In genomic region chr9:59940913-59941884, GRCm38 (mm10) we compare ENCODE assay signal across 17 mouse cellular contexts. TPM values are rescaled to one million over a fixed set of nuclear protein-coding genes. Genes with fewer than 3 reads are reported as not detected.
DNase-seq lines count a peak whose midpoint lies in the region; ATAC-seq and TF ChIP-seq lines count a peak whose summit lies in the region.
"Had no signal": no experiment of that assay in that cellular context is flagged by ENCODE, and none has a peak within 500 bp of the region (broad histone marks: within the 10 kb centered on the region; RNA-seq: fewer than 3 reads in every experiment).

No protein-coding gene starts in this region.

- no peak for ATAC-seq in midbrain, embryonic 11.5 days (ENCODE audit: low FRiP score)
- no peak for ATAC-seq in midbrain, embryonic 13.5 days
- ATAC-seq in intestine, embryonic 14.5 days (replicated peaks; ENCODE audit: low FRiP score, low TSS enrichment, low read depth) = no peak
- ATAC-seq: midbrain, embryonic 15.5 days had no signal

- WGBS in midbrain, embryonic 11.5 days = 90% methylated on average over 10 of the region's 12 CpGs
- WGBS in midbrain, embryonic 13.5 days = 87% methylated on average over 10 of the region's 12 CpGs
- 69% methylated on average over 11 of the region's 12 CpGs for WGBS in intestine, embryonic 14.5 days
- WGBS in small intestine, adult 2 months = 15% methylated on average over 12 of the region's 12 CpGs

- no peak overlapping the region for H3K9ac ChIP-seq in midbrain, embryonic 11.5 days (ENCODE audit: low read length)
- no peak overlapping the region for H3K9ac ChIP-seq in midbrain, embryonic 13.5 days (replicated peaks)
- no peak overlapping the region for H3K9ac ChIP-seq in intestine, embryonic 14.5 days (ENCODE audit: low read length)
- H3K9ac ChIP-seq: hindbrain, embryonic 15.5 days; liver, embryonic 15.5 days; midbrain, embryonic 15.5 days had no signal

- H3K4me2 ChIP-seq in midbrain, embryonic 11.5 days = no peak overlapping the region
- H3K4me2 ChIP-seq in midbrain, embryonic 13.5 days (replicated peaks) = no peak overlapping the region
- H3K4me2 ChIP-seq in intestine, embryonic 14.5 days (ENCODE audit: low read length) = no peak overlapping the region
- H3K4me2 ChIP-seq: hindbrain, embryonic 15.5 days; liver, embryonic 15.5 days; midbrain, embryonic 15.5 days had no signal

- H3K27me3 ChIP-seq in midbrain, embryonic 11.5 days (ENCODE audit: control insufficient read depth, insufficient read depth, low read length) = no peaks in the 10 kb centered on the region
- H3K27me3 ChIP-seq in midbrain, embryonic 13.5 days = no peaks in the 10 kb centered on the region
- no peaks in the 10 kb centered on the region for H3K27me3 ChIP-seq in intestine, embryonic 14.5 days (replicated peaks; ENCODE audit: control insufficient read depth, insufficient read depth, low read length)
- no peaks in the 10 kb centered on the region for H3K27me3 ChIP-seq in small intestine, adult 2 months (ENCODE audit: control insufficient read depth, insufficient read depth, low read length)
- H3K27me3 ChIP-seq: hindbrain, embryonic 15.5 days; midbrain, embryonic 15.5 days had no signal

- TF ChIP-seq CTCF in small intestine, adult 2 months (IDR thresholded peaks at IDR 0.05; ENCODE audit: extremely low read depth, insufficient read length, insufficient replicate concordance, low read depth, low read length) = no peak

- peak; percentile 85 for DNase-seq in heart, adult 11 months
- DNase-seq in heart, postnatal 4 days = no peak
- peak; percentile 66 for DNase-seq in midbrain, embryonic 11.5 days (ENCODE audit: low spot score, missing footprints)
- DNase-seq in intestine, embryonic 14.5 days (ENCODE audit: low spot score) = peak; percentile 48
- DNase-seq in right cerebral cortex, postnatal 4 days = no peak
- DNase-seq in cerebellum, adult 8-10 months = no peak
- DNase-seq: adrenal gland, postnatal 25 days; embryo, embryonic 11 days; gastrocnemius, postnatal 14 days; kidney, postnatal 14 days had no signal

- TF ChIP-seq POLR2A in small intestine, adult 2 months (IDR thresholded peaks at IDR 0.05; ENCODE audit: low read depth, low read length) = no peak

- H3K4me3 ChIP-seq in midbrain, embryonic 11.5 days (ENCODE audit: low read depth, low read length) = no peak overlapping the region
- no peak overlapping the region for H3K4me3 ChIP-seq in midbrain, embryonic 13.5 days (replicated peaks)
- no peak overlapping the region for H3K4me3 ChIP-seq in intestine, embryonic 14.5 days (ENCODE audit: low read depth, low read length)
- H3K4me3 ChIP-seq in small intestine, adult 2 months (ENCODE audit: low read depth, low read length) = no peak overlapping the region; the same call in 1 of the 2 replicates
- H3K4me3 ChIP-seq: hindbrain, embryonic 15.5 days; liver, embryonic 15.5 days; midbrain, embryonic 15.5 days had no signal

- no peaks in the 10 kb centered on the region for H3K36me3 ChIP-seq in midbrain, embryonic 11.5 days (ENCODE audit: control insufficient read depth, insufficient read depth, low read length)
- no peaks in the 10 kb centered on the region for H3K36me3 ChIP-seq in midbrain, embryonic 13.5 days
- no peaks in the 10 kb centered on the region for H3K36me3 ChIP-seq in intestine, embryonic 14.5 days (ENCODE audit: control insufficient read depth, insufficient read depth, low read length)
- H3K36me3 ChIP-seq in small intestine, adult 2 months (ENCODE audit: control insufficient read depth, insufficient read depth, low read length) = no peaks in the 10 kb centered on the region
- H3K36me3 ChIP-seq: hindbrain, embryonic 15.5 days; liver, embryonic 15.5 days; midbrain, embryonic 15.5 days had no signal

- no peaks in the 10 kb centered on the region for H3K4me1 ChIP-seq in midbrain, embryonic 11.5 days (ENCODE audit: control insufficient read depth, insufficient read depth, low read length)
- no peaks in the 10 kb centered on the region for H3K4me1 ChIP-seq in midbrain, embryonic 13.5 days (replicated peaks)
- no peaks in the 10 kb centered on the region; the same call in 1 of the 2 replicates for H3K4me1 ChIP-seq in intestine, embryonic 14.5 days (replicated peaks; ENCODE audit: control insufficient read depth, insufficient read depth, low read length)
- peaks cover 13% of the 10 kb centered on the region; the same call in 1 of the 2 replicates for H3K4me1 ChIP-seq in small intestine, adult 2 months (ENCODE audit: control insufficient read depth, insufficient read depth, insufficient read length, low read length)
- H3K4me1 ChIP-seq: hindbrain, embryonic 15.5 days; liver, embryonic 15.5 days; midbrain, embryonic 15.5 days had no signal

- no peak overlapping the region for H3K27ac ChIP-seq in midbrain, embryonic 11.5 days (ENCODE audit: low read depth, low read length)
- no peak overlapping the region for H3K27ac ChIP-seq in midbrain, embryonic 13.5 days
- no peak overlapping the region for H3K27ac ChIP-seq in intestine, embryonic 14.5 days (ENCODE audit: low read depth)
- H3K27ac ChIP-seq in small intestine, adult 2 months (ENCODE audit: insufficient read depth, low read depth, low read length) = peak overlapping the region; percentile 89
- H3K27ac ChIP-seq: hindbrain, embryonic 15.5 days; liver, embryonic 15.5 days; midbrain, embryonic 15.5 days had no signal

- no peaks in the 10 kb centered on the region for H3K9me3 ChIP-seq in midbrain, embryonic 11.5 days (ENCODE audit: control insufficient read depth, low read length)
- no peaks in the 10 kb centered on the region for H3K9me3 ChIP-seq in midbrain, embryonic 13.5 days
- H3K9me3 ChIP-seq in intestine, embryonic 14.5 days (ENCODE audit: control insufficient read depth, low read length) = no peaks in the 10 kb centered on the region
- H3K9me3 ChIP-seq: hindbrain, embryonic 15.5 days; liver, embryonic 15.5 days; midbrain, embryonic 15.5 days had no signal

RNA-seq across cellular contexts. Expression of gene Nr2e3, which starts 19.3 kb away (rescaled TPM):
- not detected for total RNA-seq in heart, postnatal 4 days (2021)
- not detected in 2 replicates for polyA plus RNA-seq in midbrain, embryonic 11.5 days (2014; fragmentation: Nextera tagmentation; extraction: Ambion mirVana)
- polyA plus RNA-seq in midbrain, embryonic 13.5 days (2015; fragmentation: Nextera tagmentation; extraction: Ambion mirVana) = not detected in 2 replicates
- polyA plus RNA-seq in intestine, embryonic 14.5 days (2014; fragmentation: Nextera tagmentation; extraction: Ambion mirVana) = 0.54 and 0.56 TPM in 2 replicates
- 1.2 and 1.9 TPM in 2 replicates for polyA plus RNA-seq in small intestine, adult 2 months (2012; rRNA removed)
- total RNA-seq: adrenal gland, postnatal 25 days; gastrocnemius, postnatal 14 days; left cerebral cortex, adult 18-20 months had no signal
- polyA plus RNA-seq: forebrain, embryonic 11.5 days; hindbrain, embryonic 15.5 days; liver, embryonic 15.5 days; midbrain, embryonic 15.5 days had no signal

Comparison
In these comparisons a context has a peak if more than half of its experiments do, and no peak if none do; other contexts are left out.
1. DNase-seq: peak in heart, adult 11 months (single experiment), midbrain, embryonic 11.5 days (single experiment) and intestine, embryonic 14.5 days (single experiment); none in heart, postnatal 4 days (single experiment), right cerebral cortex, postnatal 4 days (single experiment) and cerebellum, adult 8-10 months (single experiment).